Mouse (Mus musculus): ENCODE measurements at regions not wholly inside any gene's neighbourhood (a gene's known extent, or its start where the extent isn't known, plus 50 kb on each side); places are given as distances from the start of the nearest gene placed in this dataset.

GRCm38 (mm10) chr2:51001548-51001947, 147.4 kb downstream of the Rnd3 start:
- TF ChIP-seq CTCF (IDR thresholded peaks at IDR 0.05; ENCODE audit: low read depth) (no peak), EP300 (optimal IDR thresholded peaks at IDR 0.05) (no peak)
